Mouse (Mus musculus) heart, adult 18-20 months (tissue): Measurements from ENCODE around the gene Zfp948. TPM values are rescaled to one million over a fixed set of nuclear protein-coding genes. Genes with fewer than 3 reads are reported as not detected.

Experiments used
- DNase-seq, 2 experiments: peaks; one replicate each; pipeline ENCODE4 v3.0.0; 2021 to 2022; ENCODE audit warnings: mixed read lengths in 1 of 2
- long read RNA-seq, 2 experiments: library from polyadenylated mRNA; stranded (forward); transcript quantifications; one replicate each; pipeline ENCODE4 v2.0.0; 2021
- total RNA-seq, 2 experiments: library from RNA; stranded (reverse); gene quantifications; 2 replicates each; pipeline ENCODE4 v1.2.3; 2021

Zfp948 gene
- 1 to 10 TPM; 3.2 to 3.5 TPM for total RNA-seq
- long read RNA-seq, experiment 1, partial matches to known transcripts, result 0 of 2 reads
- long read RNA-seq, experiment 1, other reads (novel, unspliced or antisense), result 0 of 2 reads
- long read RNA-seq, experiment 2, partial matches to known transcripts, result 0 of 2 reads
- long read RNA-seq, experiment 2, other reads (novel, unspliced or antisense), result 2 of 2 reads

DNA sequence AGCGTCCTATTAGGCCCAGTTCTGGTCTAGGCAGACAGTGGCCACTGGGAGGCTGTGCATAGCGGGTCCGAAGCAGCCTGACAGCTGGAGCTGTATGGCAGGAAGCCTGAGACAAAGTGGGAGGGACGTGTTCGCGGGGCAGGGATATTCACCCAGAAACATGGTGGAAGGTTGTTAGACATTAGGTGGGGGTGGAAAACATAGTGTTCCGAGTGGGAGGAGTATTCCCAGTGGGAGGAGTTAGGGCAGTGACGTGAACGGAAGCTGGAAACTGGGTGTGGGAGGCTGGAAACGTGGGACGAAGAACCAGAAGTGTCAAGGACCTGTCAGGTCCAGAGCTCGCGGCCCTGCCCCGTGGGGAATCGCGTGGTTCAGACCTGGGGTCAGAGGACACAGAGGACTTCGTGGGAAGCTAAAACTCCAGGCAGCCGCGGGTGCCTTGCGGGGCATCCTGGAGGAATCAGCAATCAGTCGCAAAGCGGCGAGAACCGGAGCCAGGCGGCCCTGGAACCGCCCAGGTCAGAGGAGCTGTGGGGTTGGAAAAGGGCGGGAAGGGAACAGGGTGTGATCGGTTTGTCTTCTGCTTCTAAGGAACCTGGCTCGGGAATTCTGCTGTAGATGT lies at the start of gene Zfp948:
Zfp948 (plus strand) TSS at position 281 of the 622 bp plus-strand sequence.
- peak; percentile 93 to 95 for DNase-seq

DNA sequence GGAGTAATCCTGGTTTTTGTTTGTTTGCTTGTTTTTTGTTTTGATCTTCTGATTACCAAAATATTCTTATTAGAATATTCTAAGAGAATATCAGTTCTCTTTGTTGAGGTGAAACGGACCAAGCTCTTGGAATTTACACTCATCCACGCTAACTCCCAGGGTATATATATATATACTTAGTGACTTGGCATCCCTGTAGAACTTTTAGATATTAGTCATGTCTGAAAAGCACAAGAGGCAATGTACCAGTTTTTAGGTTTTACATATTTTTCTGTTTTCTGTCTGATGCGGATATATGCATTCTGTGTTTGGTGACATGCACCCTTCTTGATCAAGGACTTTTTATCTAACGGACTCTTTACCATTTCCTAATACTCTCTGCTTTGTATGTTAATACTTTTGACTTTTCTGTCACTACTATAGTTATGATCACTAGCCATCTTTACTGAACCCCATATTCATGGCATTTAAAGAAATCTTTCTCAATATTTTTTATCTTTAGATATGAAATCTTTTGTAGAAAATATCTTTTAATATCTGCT lies 49.6 kb upstream of the Zfp948 start:
- DNase-seq, result no peak

DNA sequence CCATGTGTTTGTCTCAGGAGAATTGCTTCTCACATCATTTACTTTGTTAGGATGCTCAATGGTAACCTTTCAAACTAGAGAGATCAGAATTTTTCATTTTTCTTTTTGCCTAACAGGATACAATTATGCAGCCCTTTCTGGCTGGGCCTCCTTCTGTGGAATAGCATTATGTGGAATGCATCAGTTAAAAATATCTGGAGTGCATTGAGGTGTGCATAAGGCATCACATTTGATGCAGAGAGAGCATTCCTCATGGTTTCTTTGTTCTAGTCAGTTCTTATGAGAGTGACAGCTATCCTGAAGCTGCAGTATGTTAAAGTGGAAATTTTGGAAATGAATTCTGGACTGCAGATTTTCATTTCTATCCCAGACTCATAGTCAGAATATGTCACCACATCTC lies 40.5 kb upstream of the Zfp948 start:
- no peak for DNase-seq

DNA sequence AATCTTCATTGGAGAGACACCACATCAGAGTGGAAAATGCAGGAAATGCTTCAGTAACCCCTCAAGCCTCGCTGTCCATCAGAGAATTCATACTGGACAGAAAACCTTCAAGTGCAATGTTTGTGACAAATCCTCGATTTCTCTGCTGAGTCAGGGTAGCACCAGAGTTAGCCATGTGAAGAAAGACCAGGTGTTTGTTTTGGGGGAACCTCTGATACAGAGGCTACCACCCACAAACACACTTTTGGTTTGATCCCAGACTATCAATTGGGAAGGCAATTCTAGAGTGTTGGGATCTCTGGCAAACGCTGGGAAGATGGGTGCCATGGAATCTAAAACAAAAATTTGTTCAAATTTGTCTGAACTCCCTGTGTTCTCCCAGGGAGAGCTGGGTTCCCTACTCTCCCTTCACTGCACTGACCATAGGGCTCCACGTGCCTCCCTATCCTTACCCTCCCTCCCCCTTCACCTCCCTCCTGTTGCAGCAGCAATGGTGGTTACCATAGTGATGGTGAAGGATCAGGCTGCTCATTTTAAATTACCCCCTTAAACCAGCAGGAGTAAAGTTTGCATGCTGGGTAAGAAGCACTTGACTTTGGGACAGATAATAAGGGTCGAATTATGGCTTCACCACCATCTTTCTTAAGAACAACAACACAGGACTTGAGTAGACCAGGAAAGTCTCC lies 36.0 kb upstream of the Zfp948 start:
- no peak for DNase-seq

DNA sequence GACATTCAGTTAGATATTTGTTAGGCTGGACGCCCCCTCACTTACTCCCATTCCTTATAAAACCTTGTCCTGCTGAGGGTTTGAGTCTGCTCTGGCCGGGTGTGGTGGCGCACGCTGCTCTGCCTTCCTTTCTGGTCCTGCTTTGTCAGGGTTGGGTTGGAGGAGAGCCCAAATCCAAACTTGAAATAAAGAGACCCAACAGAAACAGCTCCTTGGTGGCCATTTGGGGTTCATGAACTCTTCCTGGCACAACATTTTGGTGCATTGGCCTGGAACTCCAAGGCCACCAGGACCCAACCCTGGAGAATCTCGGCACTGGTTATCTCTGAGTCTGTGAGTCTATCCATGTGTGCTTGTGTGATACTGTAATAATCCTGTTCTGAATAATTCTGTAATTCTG lies 35.2 kb upstream of the Zfp948 start:
- DNase-seq, result peak in 1 of 2 experiments; percentile 38

DNA sequence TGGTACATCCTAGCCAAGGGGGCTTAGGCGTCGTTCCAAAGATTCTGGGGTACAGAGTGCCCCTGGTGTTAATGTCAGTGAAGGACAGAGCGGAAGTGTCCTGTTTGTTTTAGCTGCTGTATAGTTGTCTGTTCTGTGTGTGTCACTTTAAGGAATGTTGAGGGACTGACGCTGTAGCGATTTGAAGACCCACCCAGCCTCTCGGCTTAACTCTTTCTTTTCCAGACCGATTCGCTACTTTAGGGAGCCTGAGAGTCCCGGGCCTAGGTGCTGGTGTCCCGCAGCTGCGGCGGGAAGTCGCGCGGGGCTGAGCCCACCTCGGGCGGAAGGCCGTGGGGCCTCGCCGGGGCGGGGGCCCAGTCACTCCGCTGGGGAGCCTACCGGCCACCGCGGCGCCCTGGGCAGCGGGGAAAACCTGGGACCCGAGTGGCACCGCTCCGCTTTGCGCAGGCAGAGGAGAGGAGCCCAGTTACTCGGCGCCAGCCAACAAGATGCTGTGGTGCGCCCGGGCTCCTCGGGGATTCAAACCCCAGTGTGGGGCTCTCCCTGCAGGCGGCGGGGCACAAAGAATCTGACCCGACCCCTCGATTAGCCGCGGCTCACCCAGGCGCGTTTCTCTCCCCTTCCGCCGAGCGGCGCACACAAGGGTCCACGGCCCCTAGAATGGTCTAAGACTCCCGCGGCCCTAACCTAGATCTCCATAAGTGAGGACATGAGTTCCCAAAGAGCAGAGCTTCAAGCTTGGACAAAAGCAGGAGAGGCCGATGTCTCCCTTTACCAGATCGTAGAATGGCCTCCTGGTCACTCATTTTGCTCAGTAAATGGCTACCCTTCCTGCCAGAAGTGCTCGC lies 34.5 kb upstream of the Zfp948 start:
- DNase-seq, result peak; percentile 88

DNA sequence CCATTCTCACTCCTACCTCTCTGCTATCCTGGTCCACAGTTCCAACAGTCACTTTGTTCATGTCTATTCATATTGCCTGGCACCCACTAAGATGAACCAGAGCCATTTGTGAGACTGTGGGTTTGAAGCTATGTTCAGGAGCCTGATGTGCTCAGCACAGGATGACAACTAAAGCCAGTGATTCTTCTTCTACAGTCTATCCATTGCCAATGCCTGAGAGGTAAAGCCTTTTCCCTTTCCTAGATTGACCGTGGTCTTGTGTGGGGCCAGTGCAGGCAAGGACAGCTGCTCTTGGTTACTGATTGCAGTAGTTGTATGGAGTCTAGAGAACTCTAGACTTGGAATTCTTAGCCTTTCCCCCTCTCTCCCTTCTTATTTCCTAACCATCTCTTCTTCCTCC lies 32.8 kb upstream of the Zfp948 start:
- peak in 1 of 2 experiments; percentile 23 for DNase-seq

DNA sequence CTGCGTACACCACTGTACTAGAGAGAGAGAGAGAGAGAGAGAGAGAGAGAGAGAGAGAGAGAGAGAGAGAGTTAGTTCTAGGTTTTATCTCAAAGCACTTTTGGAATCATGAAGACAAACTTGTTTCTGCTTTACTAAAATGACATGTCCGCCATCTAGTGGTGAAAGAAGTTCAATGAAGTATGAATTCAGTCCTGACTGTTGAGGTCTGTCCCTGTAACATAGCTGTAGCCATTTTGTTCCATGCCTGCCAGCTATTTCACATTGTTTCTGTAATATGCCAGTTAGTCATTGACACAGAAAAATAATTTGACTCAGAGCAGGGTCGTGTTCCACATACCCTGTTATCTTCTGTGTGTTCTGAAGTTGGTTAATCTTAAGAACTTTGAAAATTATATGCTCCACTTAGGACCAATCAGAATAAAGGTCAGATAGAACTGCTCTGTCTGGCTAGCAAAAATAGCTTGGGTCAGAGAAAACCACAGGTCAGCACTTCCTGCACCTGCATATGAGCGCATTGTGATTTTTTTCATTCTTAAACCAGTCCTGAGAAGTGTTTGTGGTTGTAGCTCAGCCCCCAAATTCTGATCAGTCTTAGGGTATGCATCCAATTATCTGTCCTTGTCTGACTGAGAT lies 32.2 kb upstream of the Zfp948 start:
- peak; percentile 86 to 87 for DNase-seq

DNA sequence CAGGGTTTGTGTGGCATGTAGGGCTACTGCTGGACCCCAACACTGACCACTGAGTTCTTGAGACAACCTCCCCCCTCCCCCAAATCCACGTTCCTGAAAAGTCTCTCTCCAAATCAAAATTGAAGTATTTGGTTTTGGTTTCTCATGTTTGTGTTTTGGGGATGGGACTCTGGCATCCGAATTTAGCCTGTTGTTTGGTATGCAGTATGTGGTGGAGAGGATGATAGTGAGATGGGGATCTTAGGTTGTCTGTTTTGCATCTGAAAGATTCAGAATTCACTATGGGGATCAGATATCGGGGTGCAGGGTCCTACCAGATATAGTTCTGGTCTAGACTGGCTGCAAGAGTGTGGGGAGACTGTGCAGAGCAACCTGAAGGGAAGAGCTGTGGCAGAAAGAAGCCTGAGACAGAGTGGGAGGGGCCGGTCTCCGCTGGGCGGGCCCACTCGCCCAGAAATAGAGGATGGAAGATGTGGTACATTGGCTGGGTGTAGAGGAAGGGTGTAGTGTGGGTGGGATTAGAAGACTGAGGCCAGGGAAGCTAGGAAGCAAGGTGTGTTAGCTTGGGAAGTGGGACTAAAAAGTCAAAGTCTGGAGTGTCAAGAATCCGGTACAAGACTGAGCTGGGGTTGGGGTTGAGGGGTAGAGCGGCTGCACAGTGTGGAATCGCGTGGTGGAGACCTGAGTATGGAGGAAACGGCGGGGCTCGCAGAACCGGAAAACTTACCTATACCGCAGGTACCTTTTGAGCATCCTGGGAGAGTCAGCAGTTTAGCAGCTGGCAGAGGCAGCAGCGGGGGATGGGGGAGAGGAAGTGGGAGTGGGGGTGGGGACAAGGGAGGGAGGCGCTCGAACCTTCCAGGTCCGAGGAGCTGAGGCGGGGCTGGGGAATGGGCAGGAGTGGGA lies 31.5 kb upstream of the Zfp948 start, which contains the start of gene Zfp52:
Zfp52 (plus strand) TSS at position 444 of the 906 bp plus-strand sequence.
- DNase-seq, result peak; percentile 82 to 84

DNA sequence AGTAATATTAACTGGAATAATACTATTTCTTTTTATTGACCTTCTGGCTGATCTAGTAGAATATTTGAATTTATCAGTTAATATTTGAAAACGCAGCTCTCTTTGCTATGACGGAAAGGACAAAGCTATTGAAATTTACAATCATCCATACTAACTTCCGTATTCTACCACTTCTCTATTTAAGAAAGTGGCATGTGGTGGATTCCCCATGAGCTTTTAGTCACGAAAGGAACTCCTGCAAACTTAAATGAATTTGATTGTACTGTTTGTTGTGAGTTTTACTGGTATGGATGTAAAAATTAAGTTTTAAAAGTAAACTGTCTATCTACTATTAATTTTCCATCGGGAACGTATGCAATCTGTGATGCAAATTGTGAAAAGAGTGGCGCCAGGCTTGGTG lies 30.7 kb upstream of the Zfp948 start:
- DNase-seq, result no peak

DNA sequence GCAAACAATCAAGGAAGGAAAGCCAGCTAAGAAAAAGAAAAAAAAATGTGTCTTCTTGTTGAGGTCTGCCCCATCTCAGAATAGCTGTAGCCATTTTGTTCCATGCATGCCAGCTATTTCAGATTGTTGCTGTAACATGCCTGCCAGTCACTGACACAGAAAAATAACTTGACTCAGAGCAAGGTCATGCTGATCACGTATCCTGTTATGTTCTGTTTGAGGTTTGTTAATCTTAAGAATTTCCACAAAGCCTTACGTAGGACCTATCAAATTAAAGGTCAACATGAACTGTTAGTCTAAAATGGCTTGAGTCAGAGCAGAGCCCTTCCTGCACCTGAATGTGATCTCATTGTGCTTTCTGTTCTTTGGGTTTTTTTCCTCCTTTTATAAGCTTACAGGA lies 30.1 kb upstream of the Zfp948 start:
- DNase-seq, result peak in 1 of 2 experiments; percentile 20

DNA sequence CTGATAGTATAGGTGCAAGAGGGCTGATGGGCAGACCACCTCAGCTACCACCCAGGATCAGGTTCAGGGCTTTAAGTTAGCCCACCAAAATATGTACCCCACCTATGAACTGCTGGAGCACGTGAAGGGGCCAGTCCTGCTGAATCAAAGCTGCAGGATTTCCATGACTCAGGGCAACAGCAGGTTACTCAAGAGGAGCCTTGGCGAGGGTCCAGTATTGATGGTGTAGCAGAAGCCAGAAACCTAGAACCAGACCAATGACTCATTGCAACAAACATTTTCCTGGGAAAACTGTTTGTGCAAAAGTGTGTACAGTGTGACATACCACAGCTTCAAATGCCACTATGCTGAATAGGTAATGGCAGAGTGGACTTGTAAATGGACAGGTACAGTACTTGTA lies 9.0 kb upstream of the Zfp948 start:
- no peak for DNase-seq

DNA sequence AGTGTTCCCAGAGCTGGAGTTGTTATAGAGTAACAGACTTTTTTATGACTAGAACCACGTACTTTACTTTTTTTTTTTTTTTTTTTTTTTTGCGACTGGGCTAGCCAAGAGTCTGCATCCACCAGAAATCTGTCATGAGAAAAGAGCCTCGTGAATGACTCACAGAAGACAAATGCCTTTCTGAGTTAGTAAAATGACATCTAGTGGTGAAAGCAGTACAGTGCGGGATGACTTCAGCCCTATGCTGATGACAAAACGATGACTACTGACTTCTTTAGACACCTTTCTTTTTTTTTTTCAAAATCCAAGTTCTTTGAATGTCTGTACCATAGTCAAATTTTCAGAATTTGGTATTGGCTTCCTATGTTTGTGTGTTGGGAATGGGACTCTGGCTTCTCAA lies 588 bp upstream of the Zfp948 start:
- DNase-seq, result peak; percentile 62 to 70

DNA sequence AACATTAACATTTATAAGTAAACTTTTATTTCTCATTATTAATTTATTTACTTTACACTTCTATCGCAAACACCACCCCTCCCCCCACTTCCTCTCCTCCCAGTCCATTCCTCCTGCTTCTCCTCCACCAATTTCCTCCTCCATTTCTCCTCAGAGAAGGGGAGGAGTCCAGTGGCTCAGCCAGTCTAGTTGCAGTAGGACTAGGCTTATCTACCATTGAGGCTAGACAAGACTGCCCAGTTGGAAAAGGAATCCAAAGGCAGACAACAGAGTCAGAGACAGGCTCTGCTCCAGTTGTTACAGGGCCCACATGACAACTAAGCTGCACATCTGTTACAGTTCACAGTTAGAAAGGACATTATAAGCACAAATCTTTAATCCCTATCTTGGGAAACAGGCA lies 888 bp downstream of the Zfp948 start:
- DNase-seq, result peak; percentile 14 to 25

DNA sequence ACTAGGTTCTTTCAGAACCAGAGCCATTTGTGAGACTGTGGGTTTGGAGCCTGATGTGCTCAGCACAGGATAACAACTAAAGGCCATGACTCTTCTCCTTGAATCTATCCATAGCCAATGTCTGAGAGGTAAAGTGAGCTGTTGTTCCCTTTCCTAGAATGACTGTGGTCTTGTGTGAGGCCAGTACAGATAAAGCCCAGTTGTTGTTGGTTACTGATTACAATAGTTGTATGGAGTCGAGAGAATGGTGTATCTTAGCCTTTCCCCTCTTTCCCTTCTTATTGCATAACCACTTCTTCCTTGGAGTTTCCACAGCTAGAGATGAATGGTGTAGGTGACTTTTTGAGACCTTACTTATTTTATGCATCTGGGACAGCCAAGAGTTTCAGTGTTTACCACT lies 12.3 kb downstream of the Zfp948 start:
- no peak for DNase-seq

DNA sequence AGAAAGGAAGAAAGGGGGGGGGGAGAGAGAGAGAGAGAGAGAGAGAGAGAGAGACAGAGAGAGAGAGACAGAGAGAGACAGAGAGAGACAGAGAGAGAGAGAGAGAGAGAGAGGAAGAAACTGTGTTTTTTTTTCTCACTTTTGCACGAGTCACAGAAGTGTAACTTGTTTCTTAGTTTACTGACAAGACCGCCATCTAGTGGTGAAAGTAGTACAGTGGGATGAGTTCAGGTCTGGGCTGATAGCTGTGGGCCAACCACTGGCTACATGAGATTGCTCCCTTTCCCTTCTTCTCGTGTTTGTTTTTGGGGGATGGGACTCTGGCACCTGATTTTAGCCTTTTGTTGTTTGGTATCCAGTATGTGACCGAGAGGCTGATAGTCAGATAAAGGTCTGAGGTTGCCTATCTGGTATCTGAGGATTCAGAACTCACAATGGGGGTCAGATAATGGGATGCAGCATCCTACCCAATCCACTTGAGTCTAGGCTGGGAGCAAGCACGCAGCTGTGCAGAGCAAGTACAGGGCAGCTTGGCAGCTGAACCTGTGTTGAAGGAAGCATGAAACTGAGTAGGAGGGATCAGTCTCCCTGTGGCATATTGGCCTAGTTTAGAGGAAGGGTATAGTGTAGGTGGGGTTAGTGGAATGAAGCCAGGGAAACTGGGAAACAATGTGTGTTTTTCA lies 12.8 kb downstream of the Zfp948 start:
- DNase-seq, result peak; percentile 58 to 77

DNA sequence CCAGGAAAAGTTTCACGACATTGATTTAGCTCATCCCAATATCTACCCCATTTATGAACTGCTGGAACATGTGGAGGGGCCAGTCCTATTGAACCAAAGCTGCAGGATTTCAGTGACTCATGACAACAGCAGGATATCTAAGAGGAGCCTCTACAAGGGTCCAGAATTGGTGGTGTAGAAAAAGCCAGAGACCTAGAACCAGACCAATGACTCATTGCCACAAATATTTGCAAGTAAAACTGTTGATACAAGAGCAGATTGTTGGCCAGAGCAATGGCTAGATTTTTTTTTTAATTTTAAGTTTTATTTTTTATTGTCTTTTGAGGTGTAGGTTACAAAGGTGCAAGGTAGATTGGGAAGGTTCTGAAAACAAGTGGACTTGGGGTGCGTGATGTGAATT lies 18.7 kb downstream of the Zfp948 start:
- no peak for DNase-seq

DNA sequence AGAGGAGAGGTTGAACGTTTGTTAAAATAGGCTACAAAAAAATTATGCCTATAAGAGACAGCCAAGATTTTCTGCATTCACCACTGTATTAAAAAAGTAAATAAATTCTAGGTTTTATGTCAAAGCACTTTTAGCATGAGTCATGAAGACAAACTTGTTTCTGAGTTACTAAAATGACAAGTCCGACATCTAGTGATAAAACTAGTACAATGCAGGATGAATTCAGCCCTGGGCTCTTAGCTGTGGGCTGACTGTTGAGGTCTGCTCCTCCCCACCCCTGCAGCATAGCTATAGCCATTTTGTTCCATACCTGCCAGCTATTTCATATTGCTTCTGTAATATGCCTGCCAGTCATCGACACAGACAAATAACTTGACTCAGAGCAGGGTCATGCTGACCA lies 49.5 kb downstream of the Zfp948 start:
- DNase-seq, result no peak

DNA sequence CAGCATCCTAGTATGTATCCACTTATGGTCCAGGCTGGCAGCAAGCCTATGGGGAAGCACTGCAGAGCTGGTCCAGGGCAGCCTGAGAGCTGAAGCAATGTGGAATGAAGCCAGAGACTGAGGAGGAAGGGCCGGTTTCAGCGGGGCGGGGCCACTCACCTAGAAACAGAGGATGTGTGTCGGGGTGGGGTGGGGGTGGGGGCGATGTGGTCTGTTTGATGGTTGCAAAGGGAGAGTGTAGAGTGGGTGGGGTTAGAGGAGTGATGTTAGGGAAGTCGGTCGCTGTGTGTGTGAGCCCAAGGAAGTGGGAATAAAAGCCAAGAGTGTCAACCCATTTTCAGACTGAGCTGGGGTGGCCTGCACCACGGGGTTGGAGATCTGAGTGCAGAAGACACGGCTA lies 50.5 kb downstream of the Zfp948 start:
- no peak for DNase-seq

DNA sequence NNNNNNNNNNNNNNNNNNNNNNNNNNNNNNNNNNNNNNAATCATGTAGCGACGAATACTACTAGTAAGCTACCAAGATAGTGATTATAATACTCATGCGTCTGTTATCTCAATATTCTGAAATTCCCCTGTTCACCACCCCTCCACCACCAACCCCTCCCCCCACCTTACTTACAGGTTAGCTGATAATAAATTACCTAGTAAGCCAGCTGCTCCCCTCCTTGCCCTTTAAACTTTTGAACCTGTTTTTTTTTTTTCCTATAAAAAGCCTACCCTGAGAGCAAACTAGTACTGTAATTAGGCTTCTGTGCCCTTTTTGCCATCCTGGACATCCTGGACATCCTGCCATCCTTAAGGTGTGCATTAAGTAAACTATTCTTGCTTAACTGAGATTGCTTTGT lies 56.8 kb downstream of the Zfp948 start:
- DNase-seq, result no peak
